Mouse (Mus musculus): ENCODE measurements around the gene Ezr. TPM values are rescaled to one million over a fixed set of nuclear protein-coding genes. Genes with fewer than 3 reads are reported as not detected.

Ezr gene
- polyA plus RNA-seq, 1 experiment, result 152 TPM

- Histone ChIP-seq H3K27me3 (replicated peaks; ENCODE audit: control insufficient read depth, insufficient read depth, low read length) (no peaks in the 10 kb centered on the region), H3K4me3 (ENCODE audit: insufficient read depth, low read depth, low read length) (no peak overlapping the region), H3K27ac (ENCODE audit: insufficient read depth, low read depth, low read length) (peak overlapping the region; percentile 49), H3K4me1 (ENCODE audit: control insufficient read depth, insufficient read depth, low read length) (peaks cover 57% of the 10 kb centered on the region), H3K36me3 (ENCODE audit: control insufficient read depth, insufficient read depth, low read length) (no peaks in the 10 kb centered on the region)
- peak; percentile 64 for DNase-seq
- WGBS, result 29% methylated on average over 6 of the region's 6 CpGs
- TF ChIP-seq CTCF (conservative IDR thresholded peaks at IDR 0.05; ENCODE audit: insufficient read depth, insufficient read length, low read depth, low read length) (no peak), POLR2A (IDR thresholded peaks at IDR 0.05; ENCODE audit: low read depth, low read length) (no peak)
These were observed 6.5 kb downstream of the Ezr start for GRCm38 (mm10) chr17:6776123-6776522.

- Histone ChIP-seq H3K36me3 (ENCODE audit: control insufficient read depth, insufficient read depth, low read length) (no peaks in the 10 kb centered on the region), H3K27ac (ENCODE audit: insufficient read depth, low read depth, low read length) (0 out of 2 replicates have a peak overlapping the region, but pooled peaks have one; percentile 26), H3K4me1 (ENCODE audit: control insufficient read depth, insufficient read depth, low read length) (peaks cover 58% of the 10 kb centered on the region), H3K4me3 (ENCODE audit: insufficient read depth, low read depth, low read length) (no peak overlapping the region), H3K27me3 (replicated peaks; ENCODE audit: control insufficient read depth, insufficient read depth, low read length) (no peaks in the 10 kb centered on the region)
- WGBS, result 32% methylated on average over 4 of the region's 4 CpGs
- DNase-seq, result no peak
- no peak for TF ChIP-seq POLR2A (IDR thresholded peaks at IDR 0.05; ENCODE audit: low read depth, low read length)
- no peak for TF ChIP-seq CTCF (conservative IDR thresholded peaks at IDR 0.05; ENCODE audit: insufficient read depth, insufficient read length, low read depth, low read length)
These were observed 6.9 kb downstream of the Ezr start for GRCm38 (mm10) chr17:6775671-6776070.

- WGBS, result 44% methylated on average over 9 of the region's 9 CpGs
- DNase-seq, result no peak
- Histone ChIP-seq H3K27me3 (replicated peaks; ENCODE audit: control insufficient read depth, insufficient read depth, low read length) (no peaks in the 10 kb centered on the region), H3K27ac (ENCODE audit: insufficient read depth, low read depth, low read length) (0 out of 2 replicates have a peak overlapping the region, but pooled peaks have one; percentile 2), H3K4me3 (ENCODE audit: insufficient read depth, low read depth, low read length) (no peak overlapping the region), H3K36me3 (ENCODE audit: control insufficient read depth, insufficient read depth, low read length) (no peaks in the 10 kb centered on the region), H3K4me1 (ENCODE audit: control insufficient read depth, insufficient read depth, low read length) (peaks cover 59% of the 10 kb centered on the region)
- TF ChIP-seq CTCF (conservative IDR thresholded peaks at IDR 0.05; ENCODE audit: insufficient read depth, insufficient read length, low read depth, low read length), result no peak
- TF ChIP-seq POLR2A (IDR thresholded peaks at IDR 0.05; ENCODE audit: low read depth, low read length), result no peak
These were observed 7.4 kb downstream of the Ezr start for GRCm38 (mm10) chr17:6775221-6775620.

GRCm38 (mm10) chr17:6773249-6773966 is 9.2 kb downstream of the Ezr start:
- H3K4me3 ChIP-seq (ENCODE audit: insufficient read depth, low read depth, low read length), result no peak overlapping the region
- peaks cover 76% of the 10 kb centered on the region for H3K4me1 ChIP-seq (ENCODE audit: control insufficient read depth, insufficient read depth, low read length)
- TF ChIP-seq POLR2A (IDR thresholded peaks at IDR 0.05; ENCODE audit: low read depth, low read length) (no peak), CTCF (conservative IDR thresholded peaks at IDR 0.05; ENCODE audit: insufficient read depth, insufficient read length, low read depth, low read length) (no peak)
- 50% methylated on average over 14 of the region's 14 CpGs for WGBS
- H3K27ac ChIP-seq (ENCODE audit: insufficient read depth, low read depth, low read length), result no peak overlapping the region
- H3K27me3 ChIP-seq (replicated peaks; ENCODE audit: control insufficient read depth, insufficient read depth, low read length), result no peaks in the 10 kb centered on the region
- H3K36me3 ChIP-seq (ENCODE audit: control insufficient read depth, insufficient read depth, low read length), result no peaks in the 10 kb centered on the region
- no peak for DNase-seq

- DNase-seq, result no peak
- Histone ChIP-seq H3K27ac (ENCODE audit: insufficient read depth, low read depth, low read length) (peak overlapping the region; percentile 80), H3K36me3 (ENCODE audit: control insufficient read depth, insufficient read depth, low read length) (no peaks in the 10 kb centered on the region), H3K4me3 (ENCODE audit: insufficient read depth, low read depth, low read length) (no peak overlapping the region), H3K27me3 (replicated peaks; ENCODE audit: control insufficient read depth, insufficient read depth, low read length) (no peaks in the 10 kb centered on the region), H3K4me1 (ENCODE audit: control insufficient read depth, insufficient read depth, low read length) (peaks cover 80% of the 10 kb centered on the region)
- TF ChIP-seq CTCF (conservative IDR thresholded peaks at IDR 0.05; ENCODE audit: insufficient read depth, insufficient read length, low read depth, low read length) (no peak), POLR2A (IDR thresholded peaks at IDR 0.05; ENCODE audit: low read depth, low read length) (no peak)
- WGBS, result 30% methylated on average over 5 of the region's 5 CpGs
These were observed 10.2 kb downstream of the Ezr start for GRCm38 (mm10) chr17:6772490-6772773.

GRCm38 (mm10) chr17:6771661-6772489 is 10.7 kb downstream of the Ezr start:
- no peak for TF ChIP-seq CTCF (conservative IDR thresholded peaks at IDR 0.05; ENCODE audit: insufficient read depth, insufficient read length, low read depth, low read length)
- TF ChIP-seq POLR2A (IDR thresholded peaks at IDR 0.05; ENCODE audit: low read depth, low read length), result no peak
- WGBS, result 40% methylated on average over 16 of the region's 16 CpGs
- peak overlapping the region; percentile 80 for H3K27ac ChIP-seq (ENCODE audit: insufficient read depth, low read depth, low read length)

GRCm38 (mm10) chr17:6769602-6770001 is 13.0 kb downstream of the Ezr start:
- 10% methylated on average over 4 of the region's 4 CpGs for WGBS
- peak; percentile 59 for DNase-seq
- Histone ChIP-seq H3K4me1 (ENCODE audit: control insufficient read depth, insufficient read depth, low read length) (peaks cover 79% of the 10 kb centered on the region), H3K4me3 (ENCODE audit: insufficient read depth, low read depth, low read length) (no peak overlapping the region), H3K27me3 (replicated peaks; ENCODE audit: control insufficient read depth, insufficient read depth, low read length) (no peaks in the 10 kb centered on the region), H3K36me3 (ENCODE audit: control insufficient read depth, insufficient read depth, low read length) (no peaks in the 10 kb centered on the region), H3K27ac (ENCODE audit: insufficient read depth, low read depth, low read length) (peak overlapping the region; percentile 76)
- TF ChIP-seq CTCF (conservative IDR thresholded peaks at IDR 0.05; ENCODE audit: insufficient read depth, insufficient read length, low read depth, low read length) (no peak), POLR2A (IDR thresholded peaks at IDR 0.05; ENCODE audit: low read depth, low read length) (no peak)

More at GRCm38 (mm10) chr17:6771661-6772489, 10.7 kb downstream of the Ezr start:
- no peak for DNase-seq
- H3K27me3 ChIP-seq (replicated peaks; ENCODE audit: control insufficient read depth, insufficient read depth, low read length), result no peaks in the 10 kb centered on the region
- H3K4me3 ChIP-seq (ENCODE audit: insufficient read depth, low read depth, low read length), result no peak overlapping the region
- peaks cover 80% of the 10 kb centered on the region for H3K4me1 ChIP-seq (ENCODE audit: control insufficient read depth, insufficient read depth, low read length)
- H3K36me3 ChIP-seq (ENCODE audit: control insufficient read depth, insufficient read depth, low read length), result no peaks in the 10 kb centered on the region
